Mouse (Mus musculus) gastrocnemius, postnatal 4 days (tissue): ENCODE measurements at regions not wholly inside any gene's neighbourhood (a gene's known extent, or its start where the extent isn't known, plus 50 kb on each side); places are given as distances from the start of the nearest gene placed in this dataset. TPM values are rescaled to one million over a fixed set of nuclear protein-coding genes. Genes with fewer than 3 reads are reported as not detected.

Experiments
- DNase-seq, 2 experiments: peaks; one replicate each; pipeline ENCODE4 v3.0.0; 2021 to 2022; ENCODE audit warnings: low spot score in 2 of 2, mixed read lengths in 2 of 2
- microRNA-seq: library from miRNA; unstranded; fragments of <30 nt; microRNA quantifications from one replicate; pipeline ENCODE4 v1.2.0, GENCODE M21; 2021

DNA sequence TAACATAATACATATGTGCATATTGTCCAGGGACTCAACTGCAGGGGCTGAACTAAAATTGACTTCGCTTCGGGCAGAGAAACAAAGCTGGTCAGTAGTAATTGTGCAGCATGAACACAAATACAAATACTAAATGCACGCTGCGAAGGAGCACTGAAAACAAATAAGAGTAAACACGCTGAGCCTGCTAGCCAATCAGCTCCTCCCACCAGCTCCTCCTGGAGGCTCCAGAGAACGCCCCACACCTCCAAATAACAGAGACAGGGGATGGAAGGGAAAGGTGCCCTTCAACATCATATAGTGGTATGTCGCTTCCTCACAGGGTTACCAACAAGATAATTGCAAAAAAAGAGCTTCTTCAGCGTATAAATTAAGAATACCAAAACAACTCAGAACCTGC is 159.6 kb downstream of the Gm11361 start:
- DNase-seq: peak in 1 of 2 experiments; percentile 13

DNA sequence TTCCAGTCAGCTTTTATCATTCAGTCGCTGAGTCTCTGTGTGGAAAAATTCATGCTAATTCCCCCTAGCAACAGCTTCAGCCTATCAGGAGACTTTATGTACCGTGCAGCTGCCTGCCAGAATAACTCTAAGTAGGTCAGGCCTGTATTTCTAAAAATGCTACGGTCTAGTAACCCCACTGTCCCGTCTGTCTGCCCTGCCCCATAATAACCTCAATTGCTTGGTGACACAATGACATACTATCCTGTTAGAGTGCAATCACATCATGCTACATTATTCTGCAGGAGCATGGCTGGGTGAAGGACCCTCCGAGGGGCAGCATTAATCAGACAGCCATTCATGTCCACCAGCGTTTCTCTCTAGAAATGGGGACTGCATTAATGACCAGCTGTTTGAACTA is 158.9 kb downstream of the Gm11361 start:
- peak in 1 of 2 experiments; percentile 29 for DNase-seq

DNA sequence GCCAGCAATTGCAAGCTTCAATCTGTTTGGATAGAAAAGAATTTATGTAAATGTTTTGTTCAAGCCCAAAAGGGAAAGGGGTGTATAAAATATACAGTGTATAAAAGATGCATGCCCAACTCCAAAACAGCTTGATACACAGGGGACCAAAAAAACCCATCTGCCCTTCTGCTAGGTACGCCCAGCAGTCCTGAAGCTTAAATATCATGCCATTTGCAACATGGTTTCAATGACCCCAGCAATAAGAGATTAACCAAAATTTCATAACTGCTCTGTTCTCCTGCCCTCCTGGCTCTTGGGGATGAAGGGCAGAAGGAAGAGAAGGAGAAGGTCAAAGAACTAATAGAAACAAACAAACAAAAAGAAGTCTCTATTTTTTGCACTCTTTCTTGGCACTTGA is 158.4 kb downstream of the Gm11361 start:
- no peak for DNase-seq

GRCm38 (mm10) chr13:28410324-28410723 is 153.0 kb downstream of the Gm11361 start:
- no peak for DNase-seq

DNA sequence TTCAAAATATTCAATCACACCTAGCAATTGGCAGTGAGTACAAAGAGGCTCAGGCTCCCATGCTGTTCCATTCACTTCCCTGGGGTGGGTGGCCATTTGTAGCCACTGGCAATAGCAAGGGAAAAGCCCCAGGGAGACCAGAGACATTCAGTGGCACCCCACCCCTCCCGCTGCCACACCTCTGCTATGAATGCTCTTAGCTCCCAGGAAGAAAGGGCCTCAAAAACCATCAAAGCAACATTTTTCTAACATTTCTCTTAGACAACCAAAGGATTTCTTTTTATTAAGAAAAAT is 152.2 kb downstream of the Gm11361 start:
- DNase-seq: no peak

DNA sequence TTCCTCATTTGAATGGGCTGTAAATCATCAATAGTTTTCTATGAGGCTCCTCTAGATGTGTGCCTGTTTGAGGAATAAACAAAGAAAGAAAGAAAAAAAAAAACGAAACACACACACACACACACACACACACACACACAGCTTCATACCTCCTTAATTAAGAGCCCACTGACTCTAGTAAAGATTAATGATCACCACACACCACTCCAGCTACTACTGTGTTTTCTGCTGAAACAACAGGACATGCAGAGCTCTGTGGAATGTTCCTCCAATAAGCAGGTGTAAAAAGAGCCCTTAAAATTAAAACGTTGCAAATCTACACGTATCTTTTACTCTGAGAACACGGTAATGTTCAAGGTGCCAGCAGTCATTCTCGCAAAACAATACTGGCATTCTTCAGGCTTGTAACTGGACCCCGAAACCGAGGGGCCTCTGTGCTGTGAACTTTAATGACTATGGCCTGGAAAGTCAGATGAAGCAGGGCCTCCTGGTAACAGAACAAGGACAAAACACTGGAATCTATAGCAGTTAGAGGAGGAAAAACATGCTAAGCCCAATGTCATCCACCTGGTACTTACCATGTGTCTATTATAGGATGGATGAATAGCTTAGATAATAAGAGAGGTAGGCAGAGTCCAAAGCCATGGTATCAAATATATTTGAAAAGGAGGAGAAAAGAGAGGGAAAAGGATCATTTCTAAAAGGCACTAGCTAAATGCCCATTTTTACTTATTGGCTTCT is 151.7 kb downstream of the Gm11361 start:
- no peak for DNase-seq

DNA sequence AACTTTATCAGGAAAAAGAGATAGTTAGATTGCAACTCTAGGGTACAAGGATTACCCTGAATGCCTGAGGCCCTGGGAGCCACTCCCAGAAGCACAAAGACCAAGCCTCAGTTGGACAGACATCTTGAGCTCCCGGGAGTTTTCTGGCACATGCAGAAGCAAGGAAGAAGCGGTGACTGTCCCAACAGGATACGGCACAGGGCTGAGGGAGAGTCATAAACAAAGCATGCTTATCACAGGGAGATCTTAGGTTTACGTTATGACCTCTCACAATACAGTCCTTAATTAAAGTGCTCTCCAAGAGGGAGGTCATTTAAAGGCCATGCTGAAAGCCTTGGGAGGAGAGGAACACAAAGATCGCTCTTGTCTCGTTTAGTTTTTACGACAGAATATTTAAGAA is 143.1 kb downstream of the Gm11361 start:
- no peak for DNase-seq

Small RNAs in the stretch of these regions (microRNA-seq; reads per million reads assigned to microRNA genes)
- gene Mir6368: not detected
